Mouse (Mus musculus): ENCODE results near the gene Fdxacb1. TPM values are rescaled to one million over a fixed set of nuclear protein-coding genes. Genes with fewer than 3 reads are reported as not detected.

The Fdxacb1 gene
- polyA plus RNA-seq, 1 experiment from 2014 or later: 12.5 TPM

DNA sequence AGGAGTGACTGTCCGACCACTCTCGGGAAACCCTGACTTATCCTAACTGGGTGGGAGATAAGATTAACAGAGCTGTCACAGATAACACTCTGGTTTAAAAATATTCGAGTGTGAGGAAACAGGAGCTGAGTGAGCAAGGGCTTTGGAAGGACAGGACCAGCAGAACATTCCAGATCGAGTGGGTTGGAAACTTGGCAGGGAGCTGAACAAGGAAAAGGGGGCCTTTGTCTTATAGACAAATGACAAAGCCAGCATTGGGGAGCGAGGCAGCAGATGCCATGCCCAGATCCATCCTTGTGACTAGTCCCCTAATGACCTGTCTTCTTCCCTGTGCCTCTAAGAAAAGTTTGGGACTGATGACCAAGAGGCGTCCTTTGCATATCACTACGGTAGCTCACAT lies 14.1 kb upstream of the Fdxacb1 start:
- 74% methylated on average over 7 of the region's 7 CpGs for WGBS
- Histone ChIP-seq H3K36me3 (ENCODE audit: control insufficient read depth, insufficient read depth, low read length) (no peaks in the 10 kb centered on the region), H3K27me3 (ENCODE audit: control insufficient read depth, insufficient read depth, low read length) (no peaks in the 10 kb centered on the region), H3K4me1 (ENCODE audit: control insufficient read depth, insufficient read depth, low read length) (no peaks in the 10 kb centered on the region), H3K27ac (replicated peaks; ENCODE audit: low read depth, low read length) (no peak overlapping the region), H3K9me3 (ENCODE audit: control insufficient read depth, low read length) (no peaks in the 10 kb centered on the region), H3K4me2 (ENCODE audit: low read length) (no peak overlapping the region), H3K4me3 (replicated peaks; ENCODE audit: low read depth, low read length) (no peak overlapping the region), H3K9ac (replicated peaks; ENCODE audit: low read length) (no peak overlapping the region)
- DNase-seq (no peak), ATAC-seq (ENCODE audit: low FRiP score, low TSS enrichment) (no peak)

DNA sequence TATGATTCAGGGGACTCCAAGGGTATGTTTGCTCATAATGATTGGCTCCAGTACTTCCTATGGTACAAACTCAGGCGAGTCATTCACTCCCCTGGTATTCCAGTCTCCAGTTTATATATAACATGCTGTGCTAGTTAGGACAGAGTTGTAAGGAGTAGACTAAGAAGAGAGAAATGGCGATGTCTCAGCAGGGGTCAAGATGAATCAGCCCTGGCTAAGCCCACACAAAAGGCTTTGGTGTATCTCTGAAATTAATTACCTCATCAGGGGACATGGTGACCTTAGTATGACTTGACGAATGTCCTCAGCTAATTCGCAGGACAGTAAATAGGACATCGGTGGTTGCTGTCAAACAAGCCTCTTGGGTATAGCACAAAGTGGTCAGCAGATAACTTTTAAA lies 11.3 kb upstream of the Fdxacb1 start:
- H3K9ac ChIP-seq (replicated peaks; ENCODE audit: low read length): no peak overlapping the region
- DNase-seq: no peak
- no peak overlapping the region for H3K27ac ChIP-seq (replicated peaks; ENCODE audit: low read depth, low read length)
- H3K4me3 ChIP-seq (replicated peaks; ENCODE audit: low read depth, low read length): no peak overlapping the region
- no peaks in the 10 kb centered on the region for H3K27me3 ChIP-seq (ENCODE audit: control insufficient read depth, insufficient read depth, low read length)
- no peaks in the 10 kb centered on the region for H3K9me3 ChIP-seq (ENCODE audit: control insufficient read depth, low read length)
- H3K36me3 ChIP-seq (ENCODE audit: control insufficient read depth, insufficient read depth, low read length): no peaks in the 10 kb centered on the region
- ATAC-seq (ENCODE audit: low FRiP score, low TSS enrichment): no peak
- WGBS: 57% methylated on average over 5 of the region's 5 CpGs
- no peak overlapping the region for H3K4me2 ChIP-seq (ENCODE audit: low read length)
- H3K4me1 ChIP-seq (ENCODE audit: control insufficient read depth, insufficient read depth, low read length): no peaks in the 10 kb centered on the region

- H3K27me3 ChIP-seq (ENCODE audit: control insufficient read depth, insufficient read depth, low read length): no peaks in the 10 kb centered on the region
- no peak overlapping the region for H3K27ac ChIP-seq (replicated peaks; ENCODE audit: low read depth, low read length)
- H3K4me3 ChIP-seq (replicated peaks; ENCODE audit: low read depth, low read length): no peak overlapping the region
- peaks cover 4% of the 10 kb centered on the region; the same call in 1 of the 2 replicates for H3K36me3 ChIP-seq (ENCODE audit: control insufficient read depth, insufficient read depth, low read length)
- no peak overlapping the region for H3K9ac ChIP-seq (replicated peaks; ENCODE audit: low read length)
- WGBS: 67% methylated on average over 6 of the region's 6 CpGs
- H3K9me3 ChIP-seq (ENCODE audit: control insufficient read depth, low read length): no peaks in the 10 kb centered on the region
- H3K4me1 ChIP-seq (ENCODE audit: control insufficient read depth, insufficient read depth, low read length): no peaks in the 10 kb centered on the region
- ATAC-seq (ENCODE audit: low FRiP score, low TSS enrichment) (no peak), DNase-seq (no peak)
- H3K4me2 ChIP-seq (ENCODE audit: low read length): no peak overlapping the region
Measured at GRCm38 (mm10) chr9:50761520-50762243, 6.4 kb upstream of the Fdxacb1 start.

DNA sequence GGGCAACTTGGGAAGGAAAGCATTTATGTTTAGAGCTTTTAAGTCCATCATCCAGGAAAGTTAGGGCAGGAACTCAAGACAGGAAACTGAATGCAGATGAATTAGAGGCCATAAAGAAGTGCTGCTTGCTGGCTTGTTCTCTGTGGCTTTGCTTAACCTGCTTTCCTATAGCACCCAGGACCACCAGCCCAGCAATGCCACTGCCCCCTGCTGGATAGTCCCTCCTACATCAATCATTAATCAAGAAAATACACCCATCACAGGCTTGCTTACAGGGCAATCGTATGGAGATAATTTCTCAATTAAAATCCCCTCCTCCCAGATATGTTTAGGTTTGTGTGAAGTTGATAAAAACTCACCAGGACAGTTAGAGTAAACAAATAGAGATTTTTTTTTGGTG lies 4.7 kb upstream of the Fdxacb1 start:
- no peaks in the 10 kb centered on the region for H3K27me3 ChIP-seq (ENCODE audit: control insufficient read depth, insufficient read depth, low read length)
- DNase-seq: peak; percentile 66

GRCm38 (mm10) chr9:50767531-50768106 lies 417 bp upstream of the Fdxacb1 start:
- ATAC-seq (ENCODE audit: low FRiP score, low TSS enrichment) (no peak; the same call in 1 of the 2 replicates), DNase-seq (no peak)
- Histone ChIP-seq H3K27me3 (ENCODE audit: control insufficient read depth, insufficient read depth, low read length) (no peaks in the 10 kb centered on the region), H3K4me1 (ENCODE audit: control insufficient read depth, insufficient read depth, low read length) (peaks cover 13% of the 10 kb centered on the region; the same call in 1 of the 2 replicates), H3K4me3 (replicated peaks; ENCODE audit: low read depth, low read length) (peak overlapping the region; percentile 68), H3K36me3 (ENCODE audit: control insufficient read depth, insufficient read depth, low read length) (peaks cover 19% of the 10 kb centered on the region), H3K4me2 (ENCODE audit: low read length) (peak overlapping the region; percentile 75), H3K27ac (replicated peaks; ENCODE audit: low read depth, low read length) (peak overlapping the region; percentile 92), H3K9me3 (ENCODE audit: control insufficient read depth, low read length) (no peaks in the 10 kb centered on the region), H3K9ac (replicated peaks; ENCODE audit: low read length) (peak overlapping the region; percentile 70)
- WGBS: 6% methylated on average over 17 of the region's 17 CpGs

More for the DNA sequence above, 4.7 kb upstream of the Fdxacb1 start:
- Histone ChIP-seq H3K4me3 (replicated peaks; ENCODE audit: low read depth, low read length) (no peak overlapping the region), H3K36me3 (ENCODE audit: control insufficient read depth, insufficient read depth, low read length) (peaks cover 4% of the 10 kb centered on the region; the same call in 1 of the 2 replicates), H3K9me3 (ENCODE audit: control insufficient read depth, low read length) (no peaks in the 10 kb centered on the region), H3K27ac (replicated peaks; ENCODE audit: low read depth, low read length) (no peak overlapping the region), H3K4me1 (ENCODE audit: control insufficient read depth, insufficient read depth, low read length) (peaks cover 6% of the 10 kb centered on the region; the same call in 1 of the 2 replicates), H3K9ac (replicated peaks; ENCODE audit: low read length) (no peak overlapping the region), H3K4me2 (ENCODE audit: low read length) (no peak overlapping the region)
- ATAC-seq (ENCODE audit: low FRiP score, low TSS enrichment): no peak
- WGBS: 81% methylated on average over 1 of the region's 1 CpGs

- 77% methylated on average over 2 of the region's 2 CpGs for WGBS
- no peak for ATAC-seq (ENCODE audit: low FRiP score, low TSS enrichment)
- H3K36me3 ChIP-seq (ENCODE audit: control insufficient read depth, insufficient read depth, low read length): peaks cover 15% of the 10 kb centered on the region; the same call in 1 of the 2 replicates
Measured at GRCm38 (mm10) chr9:50770011-50770410, 2.0 kb downstream of the Fdxacb1 start.

GRCm38 (mm10) chr9:50774026-50774462 lies 6.0 kb downstream of the Fdxacb1 start:
- ATAC-seq (ENCODE audit: low FRiP score, low TSS enrichment): no peak
- H3K27ac ChIP-seq (replicated peaks; ENCODE audit: low read depth, low read length): peak overlapping the region; percentile 90; the same call in 1 of the 2 replicates

More at GRCm38 (mm10) chr9:50770011-50770410, 2.0 kb downstream of the Fdxacb1 start:
- Histone ChIP-seq H3K9ac (replicated peaks; ENCODE audit: low read length) (no peak overlapping the region), H3K4me1 (ENCODE audit: control insufficient read depth, insufficient read depth, low read length) (peaks cover 23% of the 10 kb centered on the region), H3K4me2 (ENCODE audit: low read length) (no peak overlapping the region), H3K27me3 (ENCODE audit: control insufficient read depth, insufficient read depth, low read length) (no peaks in the 10 kb centered on the region), H3K27ac (replicated peaks; ENCODE audit: low read depth, low read length) (no peak overlapping the region), H3K9me3 (ENCODE audit: control insufficient read depth, low read length) (no peaks in the 10 kb centered on the region), H3K4me3 (replicated peaks; ENCODE audit: low read depth, low read length) (no peak overlapping the region)
- no peak for DNase-seq

GRCm38 (mm10) chr9:50774991-50775612 lies 7.1 kb downstream of the Fdxacb1 start, which contains the start of the genes Alg9 and 1110032A03Rik:
TSS of gene Alg9 (plus strand) at chr9:50775019.
TSS of gene 1110032A03Rik (minus strand) at chr9:50775520.
- WGBS: under 1% methylated on average over 39 of the region's 51 CpGs
- ATAC-seq (ENCODE audit: low FRiP score, low TSS enrichment) (peak; percentile 78), DNase-seq (peak; percentile 93)
- no peaks in the 10 kb centered on the region for H3K9me3 ChIP-seq (ENCODE audit: control insufficient read depth, low read length)
- peaks cover 22% of the 10 kb centered on the region for H3K4me1 ChIP-seq (ENCODE audit: control insufficient read depth, insufficient read depth, low read length)
- H3K9ac ChIP-seq (replicated peaks; ENCODE audit: low read length): peak within 1 kb of the TSS; percentile 90
- H3K36me3 ChIP-seq (ENCODE audit: control insufficient read depth, insufficient read depth, low read length): peaks cover 40% of the 10 kb centered on the region
- peak within 1 kb of the TSS; percentile 92 for H3K4me3 ChIP-seq (replicated peaks; ENCODE audit: low read depth, low read length)
- H3K27me3 ChIP-seq (ENCODE audit: control insufficient read depth, insufficient read depth, low read length): no peaks in the 10 kb centered on the region
- H3K27ac ChIP-seq (replicated peaks; ENCODE audit: low read depth, low read length): peak within 1 kb of the TSS; percentile 90
- H3K4me2 ChIP-seq (ENCODE audit: low read length): peak within 1 kb of the TSS; percentile 81

More at GRCm38 (mm10) chr9:50774026-50774462, 6.0 kb downstream of the Fdxacb1 start:
- Histone ChIP-seq H3K36me3 (ENCODE audit: control insufficient read depth, insufficient read depth, low read length) (peaks cover 30% of the 10 kb centered on the region), H3K4me1 (ENCODE audit: control insufficient read depth, insufficient read depth, low read length) (peaks cover 24% of the 10 kb centered on the region), H3K27me3 (ENCODE audit: control insufficient read depth, insufficient read depth, low read length) (no peaks in the 10 kb centered on the region), H3K4me3 (replicated peaks; ENCODE audit: low read depth, low read length) (peak overlapping the region; percentile 92), H3K9me3 (ENCODE audit: control insufficient read depth, low read length) (no peaks in the 10 kb centered on the region), H3K4me2 (ENCODE audit: low read length) (peak overlapping the region; percentile 81), H3K9ac (replicated peaks; ENCODE audit: low read length) (peak overlapping the region; percentile 29; the same call in 1 of the 2 replicates)
- 79% methylated on average over 4 of the region's 4 CpGs for WGBS
- DNase-seq: no peak
